Mouse (Mus musculus) intestine, embryonic 14.5 days (tissue): ENCODE measurements around the gene Gm773. TPM values are rescaled to one million over a fixed set of nuclear protein-coding genes. Genes with fewer than 3 reads are reported as not detected.
"Not testable (repeated sequence)": the region's sequence is repeated elsewhere in the genome, so short reads cannot be mapped to it uniquely, and the experiment has no call there.

Experiments
- ATAC-seq: fragments of 200-750 bp; cut with Nextera tagmentation; replicated peaks from 2 replicates; pipeline ENCODE4 v1.8.0; 2017; ENCODE audit warnings: low read depth, moderate number of reproducible peaks, moderate TSS enrichment, moderate library complexity; ENCODE audit not compliant: low FRiP score, low TSS enrichment
- DNase-seq: peaks from one replicate; pipeline ENCODE4 v3.0.0-alpha.2; 2018; ENCODE audit warnings: low spot score
- H3K27ac ChIP-seq: fragments of 300-500 bp; sonication (generic); 2 replicates; pipeline ENCODE4 v1.5.1; 2014; ENCODE audit warnings: low read depth, mild to moderate bottlenecking, control low read depth
- H3K27me3 ChIP-seq: fragments of 300-500 bp; sonication (generic); replicated peaks from 2 replicates; pipeline ENCODE4 v1.6.1; 2014; ENCODE audit warnings: low read length, control low read depth; ENCODE audit not compliant: control insufficient read depth, insufficient read depth
- H3K36me3 ChIP-seq: fragments of 300-500 bp; sonication (generic); 2 replicates; pipeline ENCODE4 v1.6.1; 2014; ENCODE audit warnings: low read length, control low read depth; ENCODE audit not compliant: control insufficient read depth, insufficient read depth
- H3K4me1 ChIP-seq: fragments of 300-500 bp; sonication (generic); replicated peaks from 2 replicates; pipeline ENCODE4 v1.6.1; 2014; ENCODE audit warnings: low read length, control low read depth, mixed read lengths; ENCODE audit not compliant: control insufficient read depth, insufficient read depth
- H3K4me2 ChIP-seq: fragments of 300-500 bp; sonication (generic); 2 replicates; pipeline ENCODE4 v1.6.1; 2014; ENCODE audit warnings: low read length
- H3K4me3 ChIP-seq: fragments of 300-500 bp; sonication (generic); 2 replicates; pipeline ENCODE4 v1.5.1; 2014; ENCODE audit warnings: low read depth, low read length, control low read depth, mixed read lengths
- H3K9ac ChIP-seq: fragments of 300-500 bp; sonication (generic); 2 replicates; pipeline ENCODE4 v1.6.1; 2014; ENCODE audit warnings: mild to moderate bottlenecking, low read length
- H3K9me3 ChIP-seq: fragments of 300-500 bp; sonication (generic); 2 replicates; pipeline ENCODE4 v1.6.1; 2016; ENCODE audit warnings: low read length, control low read depth; ENCODE audit not compliant: control insufficient read depth
- WGBS: fragments of 180-500 bp; shearing (Covaris S2); extraction: QIAGEN DNeasy Blood & Tissue Kit; methylation state at CpG from one replicate; pipeline ENCODE4 v1.1.7; 2014; 5-methylcytosine and 5-hydroxymethylcytosine counted together
- polyA plus RNA-seq: library from polyadenylated mRNA; unstranded; fragments of >200 nt; fragmentation: Nextera tagmentation; extraction: Ambion mirVana; gene quantifications from 2 replicates; pipeline ENCODE4 v1.2.1, GENCODE M21; 2014

Gm773 gene
- not detected in 2 replicates for polyA plus RNA-seq

GRCm38 (mm10) chrX:56212771-56213170 lies at the start of gene Gm773:
Gm773 (minus strand) TSS chrX:56212881.
- no peak within 1 kb of the TSS for H3K9ac ChIP-seq
- whole genome bisulfite sequencing: 89% methylated on average over 8 of the region's 8 CpGs
- no peaks in the 10 kb centered on the region for H3K9me3 ChIP-seq
- H3K36me3 ChIP-seq: no peaks in the 10 kb centered on the region
- H3K27me3 ChIP-seq: no peaks in the 10 kb centered on the region
- ATAC-seq: no peak
- no peak within 1 kb of the TSS for H3K4me2 ChIP-seq
- no peak within 1 kb of the TSS for H3K4me3 ChIP-seq
- no peaks in the 10 kb centered on the region for H3K4me1 ChIP-seq
- no peak for DNase-seq
- H3K27ac ChIP-seq: no peak within 1 kb of the TSS

GRCm38 (mm10) chrX:56186449-56186848 lies 26.2 kb downstream of the Gm773 start:
- DNase-seq, H3K9me3 ChIP-seq, ATAC-seq, H3K4me3 ChIP-seq, H3K36me3 ChIP-seq, H3K27ac ChIP-seq, H3K4me1 ChIP-seq, H3K4me2 ChIP-seq, H3K9ac ChIP-seq, H3K27me3 ChIP-seq: not testable (repeated sequence)
- no CpG with 5 or more reads among the region's 1 CpGs for WGBS

GRCm38 (mm10) chrX:56151396-56151795 lies 61.3 kb downstream of the Gm773 start:
- H3K36me3 ChIP-seq: no peaks in the 10 kb centered on the region
- H3K4me3 ChIP-seq: no peak overlapping the region
- H3K27ac ChIP-seq: no peak overlapping the region
- no peaks in the 10 kb centered on the region for H3K27me3 ChIP-seq
- H3K4me1 ChIP-seq: no peaks in the 10 kb centered on the region
- ATAC-seq: no peak
- no peaks in the 10 kb centered on the region for H3K9me3 ChIP-seq
- DNase-seq: no peak
- H3K4me2 ChIP-seq: no peak overlapping the region
- H3K9ac ChIP-seq: no peak overlapping the region
- 72% methylated on average over 2 of the region's 2 CpGs for whole genome bisulfite sequencing

Other genes with a start within 250 kb of the Gm773 start
- gene 3830403N18Rik, start 76.3 kb downstream of the Gm773 start, polyA plus RNA-seq: 5.8 and 7.2 TPM in 2 replicates
- gene Zfp449, start 133.5 kb upstream of the Gm773 start, polyA plus RNA-seq: 8.8 and 12.6 TPM in 2 replicates
- 6.7 and 6.8 TPM in 2 replicates for gene Smim10l2a, start 161.7 kb upstream of the Gm773 start, polyA plus RNA-seq
- gene Gm2174, start 235.1 kb upstream of the Gm773 start, polyA plus RNA-seq: 3.7 and 4.0 TPM in 2 replicates
- gene Ints6l, start 242.0 kb upstream of the Gm773 start, polyA plus RNA-seq: 25.2 and 34.1 TPM in 2 replicates